ENCODE assay signal across 20 mouse cellular contexts in genomic region chr5:112243539-112244274, GRCm38 (mm10). TPM values are rescaled to one million over a fixed set of nuclear protein-coding genes. Genes with fewer than 3 reads are reported as not detected.
DNase-seq lines count a peak whose midpoint lies in the region; ATAC-seq lines count a peak whose summit lies in the region.
"Had no signal": no experiment of that assay in that cellular context is flagged by ENCODE, and none has a peak within 500 bp of the region (broad histone marks: within the 10 kb centered on the region; RNA-seq: fewer than 3 reads in every experiment).

No protein-coding gene starts in this region.

- peak overlapping the region; percentile 81 for H3K27ac ChIP-seq in liver, embryonic 12.5 days
- H3K27ac ChIP-seq: embryonic facial prominence, embryonic 10.5 days; midbrain, embryonic 12.5 days; stomach, postnatal 0 days had no signal

- peaks cover 9% of the 10 kb centered on the region for H3K9me3 ChIP-seq in liver, embryonic 12.5 days (replicated peaks)
- H3K9me3 ChIP-seq: embryonic facial prominence, embryonic 10.5 days; midbrain, embryonic 12.5 days had no signal

- peak; percentile 58 for ATAC-seq in liver, embryonic 12.5 days
- ATAC-seq: forebrain, postnatal 0 days had no signal

- no peak overlapping the region for H3K4me3 ChIP-seq in liver, embryonic 12.5 days
- H3K4me3 ChIP-seq: embryonic facial prominence, embryonic 10.5 days; erythroblast, embryonic 14.5 days; midbrain, embryonic 12.5 days had no signal

- H3K9ac ChIP-seq in liver, embryonic 12.5 days = no peak overlapping the region
- H3K9ac ChIP-seq: forebrain, postnatal 0 days; midbrain, embryonic 12.5 days had no signal

- 26% methylated on average over 10 of the region's 10 CpGs for WGBS in liver, embryonic 12.5 days (ENCODE audit: insufficient replicate concordance)

- H3K4me1 ChIP-seq in liver, embryonic 12.5 days = peaks cover 65% of the 10 kb centered on the region

- H3K36me3 ChIP-seq in liver, embryonic 12.5 days = no peaks in the 10 kb centered on the region
- H3K36me3 ChIP-seq: embryonic facial prominence, embryonic 10.5 days; midbrain, embryonic 12.5 days had no signal

- DNase-seq in kidney, adult 9 months = peak; percentile 37
- no peak for DNase-seq in kidney, postnatal 4 days
- peak; percentile 46 for DNase-seq in c-Kit-positive CD71-positive TER-119-negative erythroid progenitor cells, embryonic 14.5 days (ENCODE audit: low read depth)
- peak; percentile 56 for DNase-seq in retina, postnatal 7 days (ENCODE audit: low read depth, low spot score)
- DNase-seq in cerebellum, postnatal 10 days = no peak
- DNase-seq in Muller cell, postnatal 12 days (ENCODE audit: inconsistent ontology term) = no peak
- DNase-seq: adrenal gland, postnatal 25 days; cerebellum, postnatal 14 days; forebrain, postnatal 0 days; gastrocnemius, postnatal 14 days; heart, postnatal 4 days; layer of hippocampus, adult 9-11 months; lung, postnatal 14 days; thymus, postnatal 36 days had no signal

- H3K27me3 ChIP-seq in liver, embryonic 12.5 days (replicated peaks) = peaks cover 22% of the 10 kb centered on the region
- H3K27me3 ChIP-seq: midbrain, embryonic 12.5 days had no signal

- H3K4me2 ChIP-seq in liver, embryonic 12.5 days = peak overlapping the region; percentile 36
- H3K4me2 ChIP-seq: heart, embryonic 11.5 days; midbrain, embryonic 12.5 days had no signal

RNA-seq across cellular contexts. Expression of gene Cryba4, which starts 8.6 kb away (rescaled TPM):
- polyA plus RNA-seq in liver, embryonic 12.5 days (2016; fragmentation: Nextera tagmentation; extraction: Ambion mirVana) = 0.73 and 0.77 TPM in 2 replicates
- polyA plus RNA-seq: erythroblast, embryonic 14.5 days had no signal

RNA-seq across cellular contexts. Expression of gene Crybb1, which starts 11.9 kb away (rescaled TPM):
- 0.15 and 0.16 TPM in 2 replicates for polyA plus RNA-seq in liver, embryonic 12.5 days (2016; fragmentation: Nextera tagmentation; extraction: Ambion mirVana)
- polyA plus RNA-seq: erythroblast, embryonic 14.5 days; heart, embryonic 11.5 days had no signal

RNA-seq across cellular contexts. Expression of gene Tpst2, which starts 32.8 kb away (rescaled TPM):
- polyA plus RNA-seq in liver, embryonic 12.5 days (2016; fragmentation: Nextera tagmentation; extraction: Ambion mirVana) = 40.5 and 45.1 TPM in 2 replicates

Comparison
In these comparisons a context has a peak if more than half of its experiments do, and no peak if none do; other contexts are left out.
1. DNase-seq: peak in kidney, adult 9 months (single experiment), c-Kit-positive CD71-positive TER-119-negative erythroid progenitor cells, embryonic 14.5 days (single experiment) and retina, postnatal 7 days (single experiment); none in kidney, postnatal 4 days (0 of 2), cerebellum, postnatal 10 days (0 of 2) and Muller cell, postnatal 12 days (single experiment).